Mouse (Mus musculus) intestine, embryonic 16.5 days (tissue): Measurements from ENCODE around the gene Mtcl1. TPM values are rescaled to one million over a fixed set of nuclear protein-coding genes. Genes with fewer than 3 reads are reported as not detected.

Experiments used
- ATAC-seq: fragments of 200-750 bp; cut with Nextera tagmentation; 2 replicates; pipeline ENCODE4 v1.8.0; 2017; ENCODE audit warnings: moderate TSS enrichment, moderate library complexity
- H3K27ac ChIP-seq: fragments of 300-500 bp; sonication (generic); 2 replicates; pipeline ENCODE4 v1.5.1; 2014; ENCODE audit warnings: mild to moderate bottlenecking, low read length
- H3K27me3 ChIP-seq: fragments of 300-500 bp; sonication (generic); replicated peaks from 2 replicates; pipeline ENCODE4 v1.6.1; 2014; ENCODE audit warnings: low read length, control low read depth, mixed read lengths; ENCODE audit not compliant: control insufficient read depth, insufficient read depth
- H3K36me3 ChIP-seq: fragments of 300-500 bp; sonication (generic); 2 replicates; pipeline ENCODE4 v1.6.1; 2014; ENCODE audit warnings: low read length, control low read depth; ENCODE audit not compliant: control insufficient read depth, insufficient read depth
- H3K4me1 ChIP-seq: fragments of 300-500 bp; sonication (generic); 2 replicates; pipeline ENCODE4 v1.6.1; 2014; ENCODE audit warnings: low read length, control low read depth, mixed read lengths; ENCODE audit not compliant: control insufficient read depth, insufficient read depth
- H3K4me2 ChIP-seq: fragments of 300-500 bp; sonication (generic); 2 replicates; pipeline ENCODE4 v1.6.1; 2014; ENCODE audit warnings: low read depth, low read length, control low read depth
- H3K4me3 ChIP-seq: fragments of 300-500 bp; sonication (generic); 2 replicates; pipeline ENCODE4 v1.5.1; 2014; ENCODE audit warnings: mild to moderate bottlenecking, low read length
- H3K9ac ChIP-seq: fragments of 300-500 bp; sonication (generic); 2 replicates; pipeline ENCODE4 v1.6.1; 2014; ENCODE audit warnings: low read depth, low read length
- H3K9me3 ChIP-seq: fragments of 300-500 bp; sonication (generic); 2 replicates; pipeline ENCODE4 v1.6.1; 2016; ENCODE audit warnings: low read length, control low read depth; ENCODE audit not compliant: control insufficient read depth
- WGBS: fragments of 180-500 bp; shearing (Covaris S2); extraction: QIAGEN DNeasy Blood & Tissue Kit; methylation state at CpG from one replicate; pipeline ENCODE4 v1.1.7; 2014; 5-methylcytosine and 5-hydroxymethylcytosine counted together
- polyA plus RNA-seq: library from polyadenylated mRNA; unstranded; fragments of >200 nt; fragmentation: Nextera tagmentation; extraction: Ambion mirVana; gene quantifications from 2 replicates; pipeline ENCODE4 v1.2.1, GENCODE M21; 2015

The Mtcl1 gene
- polyA plus RNA-seq, 1 experiment from 2014 or later: 4.1 TPM

DNA sequence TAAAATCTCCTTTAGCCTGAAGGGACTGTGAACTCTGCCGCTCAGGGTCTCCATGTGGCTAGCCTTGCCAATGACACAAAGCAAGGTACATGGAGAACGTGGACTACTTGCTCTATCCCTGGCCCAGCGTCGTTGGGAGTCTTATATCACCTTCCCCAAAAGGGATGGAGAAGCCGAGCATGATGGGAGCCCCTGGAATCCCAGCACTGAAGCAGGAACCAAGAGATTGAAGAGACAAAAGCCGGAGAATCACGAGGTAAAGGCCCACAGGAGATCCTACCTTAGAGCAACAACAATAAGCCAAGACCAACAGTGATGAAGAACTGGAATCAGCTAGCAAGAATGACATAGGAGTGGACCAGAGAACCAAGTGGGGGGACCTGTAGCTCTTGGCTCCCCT lies 147.6 kb downstream of the Mtcl1 start:
- Histone ChIP-seq H3K27ac (no peak overlapping the region), H3K9me3 (no peaks in the 10 kb centered on the region), H3K4me3 (no peak overlapping the region), H3K36me3 (no peaks in the 10 kb centered on the region), H3K4me2 (no peak overlapping the region), H3K9ac (no peak overlapping the region), H3K27me3 (no peaks in the 10 kb centered on the region), H3K4me1 (no peaks in the 10 kb centered on the region)
- no peak for ATAC-seq
- WGBS: 86% methylated on average over 7 of the region's 7 CpGs

- Histone ChIP-seq H3K27ac (no peak overlapping the region), H3K9me3 (no peaks in the 10 kb centered on the region), H3K36me3 (no peaks in the 10 kb centered on the region), H3K4me3 (no peak overlapping the region), H3K27me3 (no peaks in the 10 kb centered on the region), H3K4me2 (no peak overlapping the region), H3K4me1 (no peaks in the 10 kb centered on the region), H3K9ac (no peak overlapping the region)
- 71% methylated on average over 4 of the region's 4 CpGs for WGBS
- no peak for ATAC-seq
Observed at GRCm38 (mm10) chr17:66301267-66301666, 148.3 kb downstream of the Mtcl1 start.

GRCm38 (mm10) chr17:66297721-66298120 lies 151.8 kb downstream of the Mtcl1 start:
- Histone ChIP-seq H3K4me3 (no peak overlapping the region), H3K27ac (no peak overlapping the region), H3K27me3 (no peaks in the 10 kb centered on the region), H3K9me3 (no peaks in the 10 kb centered on the region), H3K36me3 (no peaks in the 10 kb centered on the region), H3K4me2 (no peak overlapping the region), H3K9ac (no peak overlapping the region), H3K4me1 (no peaks in the 10 kb centered on the region)
- ATAC-seq: no peak
- 90% methylated on average over 3 of the region's 3 CpGs for WGBS

GRCm38 (mm10) chr17:66293581-66293980 lies 156.0 kb downstream of the Mtcl1 start:
- H3K9me3 ChIP-seq: no peaks in the 10 kb centered on the region
- H3K27ac ChIP-seq: no peak overlapping the region
- H3K4me3 ChIP-seq: no peak overlapping the region
- no peaks in the 10 kb centered on the region for H3K4me1 ChIP-seq
- no peaks in the 10 kb centered on the region for H3K36me3 ChIP-seq
- H3K9ac ChIP-seq: no peak overlapping the region
- H3K4me2 ChIP-seq: no peak overlapping the region
- H3K27me3 ChIP-seq: no peaks in the 10 kb centered on the region
- WGBS: 94% methylated on average over 4 of the region's 4 CpGs
- ATAC-seq: no peak

DNA sequence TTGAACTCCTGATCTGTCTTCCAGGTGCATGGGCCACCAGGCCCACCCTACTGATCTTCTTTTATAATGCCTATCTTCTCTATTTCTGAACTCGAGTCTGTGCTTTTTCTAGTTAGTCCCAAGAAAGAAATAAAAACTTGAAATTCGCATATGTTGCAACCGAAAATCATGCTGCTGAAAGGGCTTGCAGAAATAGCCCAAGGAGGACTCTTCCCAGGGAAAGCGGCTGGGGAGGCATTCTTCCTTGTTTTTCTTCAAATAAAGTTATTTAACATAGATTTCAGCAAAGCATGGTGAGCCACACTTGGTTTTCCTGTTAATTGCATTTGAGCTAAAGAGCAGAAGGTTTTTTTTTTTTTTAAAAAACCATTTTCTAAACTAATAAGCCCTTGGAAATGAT lies 159.7 kb downstream of the Mtcl1 start:
- Histone ChIP-seq H3K27ac (no peak overlapping the region), H3K9ac (no peak overlapping the region), H3K4me2 (no peak overlapping the region), H3K36me3 (no peaks in the 10 kb centered on the region), H3K27me3 (no peaks in the 10 kb centered on the region), H3K4me1 (no peaks in the 10 kb centered on the region), H3K4me3 (no peak overlapping the region), H3K9me3 (no peaks in the 10 kb centered on the region)
- 92% methylated on average over 4 of the region's 4 CpGs for WGBS
- ATAC-seq: no peak

Other genes with a start within 250 kb of the Mtcl1 start
- 5.2 and 6.1 TPM in 2 replicates for gene Rab12, start 70.0 kb upstream of the Mtcl1 start, polyA plus RNA-seq
- gene Themis3, start 144.9 kb upstream of the Mtcl1 start, polyA plus RNA-seq: 4.5 and 9.1 TPM in 2 replicates